Mouse (Mus musculus): Measurements from ENCODE around the gene Znhit1. TPM values are rescaled to one million over a fixed set of nuclear protein-coding genes. Genes with fewer than 3 reads are reported as not detected.

Gene Znhit1
- 119 and 122 TPM in 2 replicates for polyA plus RNA-seq (2012; rRNA removed)

GRCm38 (mm10) chr5:136987934-136988271 lies at the start of gene Znhit1:
Znhit1 (minus strand) TSS chr5:136988021.

DNA sequence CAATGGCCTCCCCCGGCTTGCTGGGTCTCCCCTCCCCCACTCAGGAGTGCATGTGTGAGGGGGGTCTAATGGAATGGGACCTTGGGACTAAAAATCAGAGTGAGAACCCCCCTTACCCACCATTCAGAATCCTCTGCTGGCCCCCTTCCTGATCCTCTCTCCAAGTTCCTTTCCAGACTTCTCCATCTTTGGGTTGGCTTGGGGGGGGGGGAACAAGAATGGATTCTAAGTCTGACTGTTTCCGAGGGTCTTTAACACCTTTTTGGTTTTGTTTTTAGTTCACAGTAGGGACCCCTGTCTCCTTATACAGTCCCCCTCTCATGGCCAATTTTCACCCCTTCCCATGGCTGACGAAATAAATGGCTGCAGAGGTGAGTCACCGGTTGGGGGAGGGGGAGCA lies 38.3 kb upstream of the Znhit1 start, which contains the start of gene Vgf:
TSS of gene Vgf (plus strand) at position 301 of the 400 bp plus-strand sequence.

GRCm38 (mm10) chr5:136986695-136987137 lies 1.1 kb downstream of the Znhit1 start, which contains the start of gene Plod3:
Plod3 (plus strand) TSS chr5:136987019.

GRCm38 (mm10) chr5:136966331-136966730 lies 21.5 kb downstream of the Znhit1 start, which contains the start of gene Cldn15:
Cldn15 (plus strand) TSS chr5:136966616.

GRCm38 (mm10) chr5:136953015-136953414 lies 34.8 kb downstream of the Znhit1 start, which contains the start of gene Fis1:
Fis1 (plus strand) TSS chr5:136953275.

Other genes with a start within 250 kb of the Znhit1 start
- gene Col26a1, start 104.8 kb downstream of the Znhit1 start, polyA plus RNA-seq (2012; rRNA removed) = 32.1 and 39.8 TPM in 2 replicates
- 57.8 and 62.2 TPM in 2 replicates for gene Ift22, start 79.9 kb downstream of the Znhit1 start, polyA plus RNA-seq (2012; rRNA removed)
- 300 and 324 TPM in 2 replicates for gene Fis1, start 34.7 kb downstream of the Znhit1 start, polyA plus RNA-seq (2012; rRNA removed)
- gene Cldn15, start 21.4 kb downstream of the Znhit1 start, polyA plus RNA-seq (2012; rRNA removed) = 0.35 and 0.51 TPM in 2 replicates
- 66.9 and 71.5 TPM in 2 replicates for gene Plod3, start 1.0 kb downstream of the Znhit1 start, polyA plus RNA-seq (2012; rRNA removed)
- gene Vgf, start 38.4 kb upstream of the Znhit1 start, polyA plus RNA-seq (2012; rRNA removed) = 29.9 and 31.7 TPM in 2 replicates
- 222 and 227 TPM in 2 replicates for gene Ap1s1, start 58.1 kb upstream of the Znhit1 start, polyA plus RNA-seq (2012; rRNA removed)
- 2.3 and 5.1 TPM in 2 replicates for gene Serpine1, start 84.2 kb upstream of the Znhit1 start, polyA plus RNA-seq (2012; rRNA removed)
- gene Trim56, start 128.2 kb upstream of the Znhit1 start, polyA plus RNA-seq (2012; rRNA removed) = 1.0 and 1.1 TPM in 2 replicates
- not detected in 2 replicates for gene Muc3, start 161.3 kb upstream of the Znhit1 start, polyA plus RNA-seq (2012; rRNA removed)
- 2.2 and 2.3 TPM in 2 replicates for gene Muc3a, start 224.4 kb upstream of the Znhit1 start, polyA plus RNA-seq (2012; rRNA removed)